Mouse (Mus musculus) embryonic facial prominence, embryonic 14.5 days (tissue): ENCODE data around the gene Spats1. TPM values are rescaled to one million over a fixed set of nuclear protein-coding genes. Genes with fewer than 3 reads are reported as not detected.

Experiments used
- ATAC-seq: fragments of 200-750 bp; cut with Nextera tagmentation; 2 replicates; pipeline ENCODE4 v1.8.0; 2017; ENCODE audit warnings: low read depth, moderate number of reproducible peaks, moderate TSS enrichment
- DNase-seq: peaks from one replicate; pipeline ENCODE4 v3.0.0-alpha.2; 2015; ENCODE audit warnings: low spot score
- H3K27ac ChIP-seq: fragments of 300-500 bp; sonication (generic); replicated peaks from 2 replicates; pipeline ENCODE4 v1.5.1; 2014; ENCODE audit warnings: low read depth, mild to moderate bottlenecking, low read length, moderate library complexity
- H3K27me3 ChIP-seq: fragments of 300-500 bp; sonication (generic); replicated peaks from 2 replicates; pipeline ENCODE4 v1.6.1; 2014; ENCODE audit warnings: low read length; ENCODE audit not compliant: control insufficient read depth, insufficient read depth
- H3K36me3 ChIP-seq: fragments of 300-500 bp; sonication (generic); 2 replicates; pipeline ENCODE4 v1.6.1; 2014; ENCODE audit warnings: low read length, mixed read lengths; ENCODE audit not compliant: control insufficient read depth, insufficient read depth
- H3K4me1 ChIP-seq: fragments of 300-500 bp; sonication (generic); 2 replicates; pipeline ENCODE4 v1.6.1; 2014; ENCODE audit warnings: antibody characterized with exemption, low read length; ENCODE audit not compliant: control insufficient read depth, insufficient read depth
- H3K4me2 ChIP-seq: fragments of 300-500 bp; sonication (generic); 2 replicates; pipeline ENCODE4 v1.6.1; 2014; ENCODE audit warnings: low read depth, mild to moderate bottlenecking, low read length, moderate library complexity, mixed read lengths
- H3K4me3 ChIP-seq: fragments of 300-500 bp; sonication (generic); 2 replicates; pipeline ENCODE4 v1.5.1; 2014; ENCODE audit warnings: low read depth, mild to moderate bottlenecking, low read length
- H3K9ac ChIP-seq: fragments of 300-500 bp; sonication (generic); 2 replicates; pipeline ENCODE4 v1.6.1; 2014; ENCODE audit warnings: low read depth, mild to moderate bottlenecking, low read length, moderate library complexity, mixed read lengths
- H3K9me3 ChIP-seq: fragments of 300-500 bp; sonication (generic); 2 replicates; pipeline ENCODE4 v1.6.1; 2016; ENCODE audit warnings: low read length; ENCODE audit not compliant: control insufficient read depth
- WGBS: fragments of 180-500 bp; shearing (Covaris S2); extraction: QIAGEN DNeasy Blood & Tissue Kit; methylation state at CpG from one replicate; pipeline ENCODE4 v1.1.7; 2014; 5-methylcytosine and 5-hydroxymethylcytosine counted together
- polyA plus RNA-seq: library from polyadenylated mRNA; unstranded; fragments of >200 nt; fragmentation: Nextera tagmentation; extraction: Ambion mirVana; gene quantifications from 2 replicates; pipeline ENCODE4 v1.2.1, GENCODE M21; 2014

Gene Spats1
- 0.46 and 0.95 TPM in 2 replicates for polyA plus RNA-seq

DNA sequence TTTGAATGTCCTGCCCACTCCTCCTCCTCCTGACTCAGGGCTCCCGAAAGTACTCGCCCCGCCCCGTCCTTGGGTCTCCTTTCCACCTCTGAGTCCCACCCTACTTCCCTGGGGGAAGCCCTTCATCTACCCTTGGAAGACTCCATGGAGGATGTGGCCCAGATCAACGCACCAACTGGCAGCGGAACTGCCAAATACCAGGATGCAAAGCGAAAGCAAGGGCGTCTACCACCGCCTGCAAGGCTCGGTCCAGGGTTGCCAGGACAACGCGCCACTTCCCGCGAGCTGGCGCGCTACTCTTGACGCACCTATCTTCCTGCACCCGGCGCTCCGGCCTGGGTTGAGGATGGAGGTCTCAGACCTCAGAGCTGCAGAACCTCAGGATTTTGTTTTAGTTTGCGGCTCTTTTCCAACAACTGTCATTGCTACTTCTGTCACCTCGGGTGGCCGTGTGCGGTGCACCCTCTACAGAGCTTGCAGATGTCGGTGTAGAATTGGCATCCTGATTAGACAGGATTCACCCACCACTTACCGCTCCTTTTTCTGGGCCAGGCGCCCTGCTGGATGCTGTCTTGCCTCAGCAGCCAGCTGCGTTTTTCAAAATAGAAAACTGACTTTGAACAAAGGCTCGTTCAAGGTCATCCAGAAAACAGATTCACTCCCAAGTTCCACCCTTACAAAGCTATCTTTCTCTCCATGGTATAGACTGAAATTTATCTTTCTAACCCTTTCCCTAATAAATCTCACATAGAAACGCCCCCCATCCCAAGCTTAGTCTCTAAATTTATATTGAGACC is at the start of gene Spats1:
TSS of gene Spats1 (minus strand) at position 747 of the 797 bp plus-strand sequence.
- WGBS: 9% methylated on average over 30 of the region's 30 CpGs

DNA sequence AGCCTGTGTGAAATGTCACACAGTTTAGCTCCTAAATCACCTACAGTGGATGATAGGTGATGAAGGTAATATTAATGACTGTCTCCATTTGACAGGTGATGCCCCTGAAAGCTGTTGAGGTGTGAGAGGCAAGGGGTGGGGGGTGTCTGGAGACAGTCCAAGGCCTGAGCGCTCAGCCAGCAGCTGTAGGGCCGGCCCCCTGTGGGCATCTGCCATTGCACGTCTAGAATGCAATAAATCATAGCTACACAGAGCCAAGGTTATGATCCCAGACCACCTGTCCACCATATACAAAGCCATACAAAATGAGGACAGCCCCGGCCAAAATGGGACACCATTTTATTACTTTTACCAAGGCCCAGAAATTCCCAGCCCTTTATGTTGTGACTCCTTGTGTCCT is 49.7 kb upstream of the Spats1 start:
- WGBS: 65% methylated on average over 4 of the region's 4 CpGs
- H3K4me1 ChIP-seq: no peaks in the 10 kb centered on the region
- H3K9ac ChIP-seq: no peak overlapping the region
- H3K4me2 ChIP-seq: no peak overlapping the region
- no peak overlapping the region for H3K4me3 ChIP-seq
- H3K9me3 ChIP-seq: no peaks in the 10 kb centered on the region
- H3K27me3 ChIP-seq: peaks cover 7% of the 10 kb centered on the region; the same call in 1 of the 2 replicates
- no peak for ATAC-seq
- H3K27ac ChIP-seq: no peak overlapping the region
- no peak for DNase-seq
- no peaks in the 10 kb centered on the region; the same call in 1 of the 2 replicates for H3K36me3 ChIP-seq

More for the DNA sequence above, at the start of gene Spats1:
- DNase-seq (peak; percentile 74), ATAC-seq (peak; percentile 82)
- Histone ChIP-seq H3K9ac (peak within 1 kb of the TSS; percentile 53), H3K27ac (no peak within 1 kb of the TSS), H3K4me1 (no peaks in the 10 kb centered on the region), H3K36me3 (no peaks in the 10 kb centered on the region), H3K27me3 (peaks cover 13% of the 10 kb centered on the region), H3K4me2 (peak within 1 kb of the TSS; percentile 58), H3K9me3 (no peaks in the 10 kb centered on the region), H3K4me3 (peak within 1 kb of the TSS; percentile 43)

DNA sequence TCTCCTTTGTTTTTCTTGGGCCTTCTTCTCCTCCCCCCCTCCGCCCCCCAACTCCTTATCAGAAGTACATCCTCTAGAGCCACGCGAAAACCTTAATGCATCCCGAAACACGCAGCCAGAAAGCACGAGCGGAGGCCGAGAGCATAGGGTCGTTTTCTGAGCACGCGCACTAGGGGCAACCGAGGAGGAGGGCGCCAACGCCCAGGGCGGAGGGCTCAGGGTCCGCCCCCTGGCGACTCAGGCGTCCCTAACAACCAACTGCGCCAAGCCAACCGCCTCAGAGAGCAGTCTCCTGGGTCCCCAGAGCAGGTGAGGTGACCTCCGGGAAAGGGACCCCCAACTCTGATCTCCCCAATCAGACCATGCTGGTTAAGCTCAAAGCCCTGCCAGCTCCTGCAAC is 48.0 kb upstream of the Spats1 start, which contains the start of gene Tcte1:
TSS of gene Tcte1 (plus strand) at position 172 of the 400 bp plus-strand sequence.
- H3K9ac ChIP-seq: peak within 1 kb of the TSS; percentile 66
- peaks cover 5% of the 10 kb centered on the region; the same call in 1 of the 2 replicates for H3K36me3 ChIP-seq
- peak; percentile 80 for DNase-seq
- H3K4me1 ChIP-seq: no peaks in the 10 kb centered on the region
- peak within 1 kb of the TSS; percentile 43 for H3K4me3 ChIP-seq
- 2% methylated on average over 20 of the region's 21 CpGs for WGBS
- peak within 1 kb of the TSS; percentile 81 for H3K4me2 ChIP-seq
- peak; percentile 90 for ATAC-seq
- no peak within 1 kb of the TSS for H3K27ac ChIP-seq
- no peaks in the 10 kb centered on the region for H3K9me3 ChIP-seq
- peaks cover 5% of the 10 kb centered on the region; the same call in 1 of the 2 replicates for H3K27me3 ChIP-seq

DNA sequence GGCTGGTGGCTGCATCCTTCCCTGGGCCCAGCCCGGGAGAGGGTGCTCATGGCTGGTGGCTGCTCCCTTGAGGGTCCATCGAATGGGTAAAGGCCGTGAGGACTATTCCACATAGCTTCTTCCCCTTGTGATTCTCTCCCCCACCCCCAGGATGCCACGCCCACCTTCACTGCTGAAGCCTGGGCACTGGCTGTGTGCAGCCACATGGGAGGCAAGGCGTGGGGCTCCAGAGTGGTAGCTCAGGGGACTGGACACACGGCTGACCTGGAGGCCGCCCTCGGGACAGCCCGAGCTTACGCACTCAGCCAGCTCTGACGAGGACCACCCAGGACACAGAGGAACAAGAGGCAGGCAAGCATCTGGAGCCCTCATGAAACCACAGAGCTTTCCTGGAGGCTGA is 44.9 kb upstream of the Spats1 start:
- 77% methylated on average over 11 of the region's 11 CpGs for WGBS

DNA sequence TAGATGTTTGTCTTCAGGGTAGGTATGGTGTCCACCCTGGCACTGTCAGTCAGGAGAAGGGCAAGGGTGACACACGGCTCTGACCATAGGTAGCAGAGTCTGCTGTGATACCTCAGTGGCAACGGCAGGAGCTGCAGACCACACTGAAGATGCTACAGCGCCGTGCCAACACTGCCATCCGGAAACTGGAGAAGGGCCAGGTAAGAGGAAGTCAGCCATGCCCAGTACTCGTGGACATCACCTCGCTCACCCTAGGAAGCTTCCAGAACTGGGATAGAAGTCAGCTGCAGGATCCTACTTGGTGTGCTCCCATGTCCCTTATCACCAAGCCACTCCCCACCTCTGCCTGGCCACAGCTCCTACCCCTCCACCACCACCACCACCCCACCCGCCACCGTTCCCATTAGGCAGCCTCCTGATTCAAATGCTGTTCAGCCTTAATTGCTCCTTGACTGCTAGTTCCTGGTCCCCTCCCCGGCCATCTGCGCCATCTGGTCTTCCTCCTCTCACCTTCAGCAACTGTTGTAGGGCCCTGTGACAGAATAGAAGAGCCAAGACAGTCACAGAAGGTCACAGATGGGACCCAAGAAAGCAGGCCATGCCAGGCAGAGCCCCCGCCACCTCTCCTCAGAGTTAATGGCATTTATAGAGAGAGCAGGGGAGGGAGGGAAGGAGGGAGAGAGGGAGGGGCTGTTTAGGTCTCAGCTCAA is 43.7 kb upstream of the Spats1 start:
- Histone ChIP-seq H3K4me3 (no peak overlapping the region), H3K27ac (no peak overlapping the region), H3K9me3 (no peaks in the 10 kb centered on the region), H3K27me3 (no peaks in the 10 kb centered on the region), H3K4me2 (no peak overlapping the region), H3K9ac (no peak overlapping the region), H3K36me3 (peaks cover 17% of the 10 kb centered on the region; the same call in 1 of the 2 replicates), H3K4me1 (no peaks in the 10 kb centered on the region)
- 88% methylated on average over 12 of the region's 12 CpGs for WGBS
- ATAC-seq: no peak
- DNase-seq: no peak

More for the DNA sequence above, 44.9 kb upstream of the Spats1 start:
- DNase-seq: no peak
- Histone ChIP-seq H3K4me2 (no peak overlapping the region), H3K4me3 (no peak overlapping the region), H3K4me1 (no peaks in the 10 kb centered on the region), H3K9me3 (no peaks in the 10 kb centered on the region), H3K27me3 (peaks cover 2% of the 10 kb centered on the region; the same call in 1 of the 2 replicates), H3K36me3 (peaks cover 17% of the 10 kb centered on the region; the same call in 1 of the 2 replicates), H3K27ac (no peak overlapping the region), H3K9ac (no peak overlapping the region)
- no peak for ATAC-seq

DNA sequence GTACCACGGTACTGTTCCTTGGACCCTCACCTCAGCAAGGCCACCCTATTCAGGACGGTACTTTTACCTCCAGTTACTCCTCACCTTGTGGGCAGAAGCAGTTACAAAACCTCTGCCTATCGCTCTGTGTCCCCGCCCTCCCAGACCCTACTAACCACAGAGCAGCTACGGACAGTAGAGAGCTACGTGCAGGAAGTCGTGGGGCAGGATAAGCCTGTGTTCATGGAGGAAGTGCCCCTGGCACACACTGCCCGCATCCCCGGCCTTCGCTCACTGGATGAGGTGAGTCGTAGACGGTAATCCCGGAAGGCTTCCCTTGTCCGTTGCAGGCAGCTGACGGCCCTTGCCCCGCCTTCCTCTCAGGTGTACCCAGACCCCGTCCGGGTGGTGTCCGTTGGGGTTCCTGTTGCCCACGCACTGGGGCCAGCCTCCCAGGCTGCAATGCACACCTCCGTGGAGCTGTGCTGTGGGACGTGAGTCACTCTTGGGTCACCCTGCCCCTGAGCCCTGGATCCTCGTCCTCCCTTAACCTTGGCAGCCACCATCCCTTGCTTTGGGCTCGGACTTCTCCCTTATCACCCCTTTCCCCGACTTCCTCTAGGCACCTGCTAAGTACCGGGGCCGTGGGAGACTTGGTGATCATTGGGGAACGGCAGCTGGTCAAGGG is 42.5 kb upstream of the Spats1 start:
- DNase-seq (no peak), ATAC-seq (no peak)
- no peak overlapping the region for H3K4me2 ChIP-seq
- H3K9me3 ChIP-seq: no peaks in the 10 kb centered on the region
- no peak overlapping the region for H3K27ac ChIP-seq
- peaks cover 17% of the 10 kb centered on the region; the same call in 1 of the 2 replicates for H3K36me3 ChIP-seq
- H3K4me1 ChIP-seq: no peaks in the 10 kb centered on the region
- no peaks in the 10 kb centered on the region for H3K27me3 ChIP-seq
- H3K4me3 ChIP-seq: no peak overlapping the region
- 91% methylated on average over 25 of the region's 28 CpGs for WGBS
- H3K9ac ChIP-seq: no peak overlapping the region

DNA sequence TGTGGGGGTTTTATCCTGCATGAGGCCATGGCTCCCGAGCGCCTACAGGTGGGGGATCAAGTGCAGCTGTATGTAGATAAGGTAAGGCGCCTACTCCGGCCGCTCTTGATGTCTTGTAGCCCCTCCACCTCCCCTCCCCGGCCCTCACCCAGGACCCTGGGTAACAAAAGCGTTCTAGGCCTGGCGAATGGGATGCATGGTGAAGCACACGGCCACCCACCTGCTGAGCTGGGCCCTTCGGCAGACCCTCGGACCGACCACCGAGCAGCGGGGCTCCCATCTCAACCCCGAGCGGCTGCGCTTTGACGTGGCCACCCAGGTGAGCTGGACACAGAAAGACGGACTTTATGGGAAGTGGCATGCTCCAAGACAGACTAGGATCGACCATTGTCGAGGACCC is 41.9 kb upstream of the Spats1 start:
- Histone ChIP-seq H3K27me3 (no peaks in the 10 kb centered on the region), H3K4me3 (no peak overlapping the region), H3K9me3 (no peaks in the 10 kb centered on the region), H3K4me2 (no peak overlapping the region), H3K4me1 (no peaks in the 10 kb centered on the region), H3K36me3 (peaks cover 17% of the 10 kb centered on the region; the same call in 1 of the 2 replicates), H3K27ac (no peak overlapping the region), H3K9ac (no peak overlapping the region)
- DNase-seq: no peak
- no peak for ATAC-seq
- WGBS: 91% methylated on average over 21 of the region's 21 CpGs

DNA sequence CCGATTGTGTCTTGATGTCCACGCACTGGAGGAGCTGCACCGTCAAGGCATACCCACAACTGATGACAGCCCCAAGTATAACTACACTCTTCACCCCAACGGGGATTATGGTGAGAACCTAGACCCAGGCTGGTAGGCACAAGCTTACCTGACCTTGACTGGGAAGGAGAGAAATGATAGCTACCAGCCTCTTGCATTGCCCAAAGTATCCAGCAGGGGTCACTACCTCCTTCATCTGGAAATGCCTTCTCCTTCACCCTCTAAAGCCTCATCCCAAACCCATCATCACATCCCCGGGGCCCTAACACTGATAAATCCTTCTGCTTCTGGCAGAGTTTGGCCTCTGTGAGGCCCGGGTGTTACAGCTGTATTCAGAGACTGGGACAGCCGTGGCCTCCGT is 41.3 kb upstream of the Spats1 start:
- no peak overlapping the region for H3K27ac ChIP-seq
- no peak overlapping the region for H3K4me2 ChIP-seq
- no peak overlapping the region for H3K9ac ChIP-seq
- no peaks in the 10 kb centered on the region for H3K27me3 ChIP-seq
- peaks cover 17% of the 10 kb centered on the region; the same call in 1 of the 2 replicates for H3K36me3 ChIP-seq
- no peaks in the 10 kb centered on the region for H3K4me1 ChIP-seq
- DNase-seq: peak; percentile 60
- no peaks in the 10 kb centered on the region for H3K9me3 ChIP-seq
- WGBS: 56% methylated on average over 8 of the region's 8 CpGs
- ATAC-seq: peak; percentile 22; the same call in 1 of the 2 replicates
- no peak overlapping the region for H3K4me3 ChIP-seq
